Mouse (Mus musculus) midbrain, embryonic 10.5 days (tissue): ENCODE results near the gene Maml1. TPM values are rescaled to one million over a fixed set of nuclear protein-coding genes. Genes with fewer than 3 reads are reported as not detected.
"Not testable (repeated sequence)": the region's sequence is repeated elsewhere in the genome, so short reads cannot be mapped to it uniquely, and the experiment has no call there.

Experiments used
- DNase-seq: peaks from one replicate; pipeline ENCODE4 v3.0.0-alpha.2; 2017; ENCODE audit warnings: low spot score
- H3K27ac ChIP-seq: fragments of 300-500 bp; sonication (generic); replicated peaks from 2 replicates; pipeline ENCODE4 v1.5.1; 2016; ENCODE audit warnings: mild to moderate bottlenecking
- H3K27me3 ChIP-seq: fragments of 300-500 bp; sonication (generic); 2 replicates; pipeline ENCODE4 v1.6.1; 2016; ENCODE audit warnings: low read depth, mild to moderate bottlenecking; ENCODE audit not compliant: poor library complexity, severe bottlenecking
- H3K36me3 ChIP-seq: fragments of 300-500 bp; sonication (generic); 2 replicates; pipeline ENCODE4 v1.6.1; 2016; ENCODE audit warnings: mild to moderate bottlenecking, moderate library complexity
- H3K4me1 ChIP-seq: fragments of 300-500 bp; sonication (generic); 2 replicates; pipeline ENCODE4 v1.6.1; 2016
- H3K4me3 ChIP-seq: fragments of 300-500 bp; sonication (generic); 2 replicates; pipeline ENCODE4 v1.5.1; 2016; ENCODE audit warnings: mild to moderate bottlenecking, moderate library complexity
- H3K9me3 ChIP-seq: fragments of 300-500 bp; sonication (generic); replicated peaks from 2 replicates; pipeline ENCODE4 v1.6.1; 2016; ENCODE audit warnings: mild to moderate bottlenecking
- WGBS: fragments of 180-500 bp; shearing (Covaris S2); methylation state at CpG from one replicate; pipeline ENCODE4 v1.1.7; 2016; 5-methylcytosine and 5-hydroxymethylcytosine counted together
- polyA plus RNA-seq: library from polyadenylated mRNA; unstranded; fragments of >200 nt; fragmentation: Nextera tagmentation; extraction: Ambion mirVana; gene quantifications from 2 replicates; pipeline ENCODE4 v1.2.1, GENCODE M21; 2016

Gene Maml1
- polyA plus RNA-seq, 1 experiment from 2014 or later = 5.6 TPM

DNA sequence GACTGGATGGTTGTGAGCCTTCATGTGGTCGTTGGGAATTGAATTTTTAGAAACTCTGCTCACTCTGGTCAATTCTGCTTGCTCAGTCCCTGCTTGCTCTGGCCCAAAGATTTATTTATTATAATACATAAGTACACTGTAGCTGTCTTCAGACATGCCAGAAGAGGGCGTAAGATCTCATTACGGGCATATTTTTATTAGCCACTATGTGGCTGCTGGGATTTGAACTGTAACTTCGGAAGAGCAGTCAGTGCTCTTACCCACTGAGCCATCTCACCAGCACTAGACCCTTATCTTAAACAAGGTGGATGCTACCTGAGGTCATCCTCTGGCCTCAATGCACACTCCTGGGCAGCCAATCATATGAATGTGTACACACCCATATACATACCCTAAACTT, 27.2 kb upstream of the Maml1 start:
- Histone ChIP-seq H3K36me3 (peaks cover 43% of the 10 kb centered on the region), H3K4me1 (peaks cover 27% of the 10 kb centered on the region)
- not testable (repeated sequence) for H3K4me3 ChIP-seq, H3K9me3 ChIP-seq, H3K27me3 ChIP-seq, H3K27ac ChIP-seq, DNase-seq
- WGBS = 87% methylated on average over 4 of the region's 4 CpGs

DNA sequence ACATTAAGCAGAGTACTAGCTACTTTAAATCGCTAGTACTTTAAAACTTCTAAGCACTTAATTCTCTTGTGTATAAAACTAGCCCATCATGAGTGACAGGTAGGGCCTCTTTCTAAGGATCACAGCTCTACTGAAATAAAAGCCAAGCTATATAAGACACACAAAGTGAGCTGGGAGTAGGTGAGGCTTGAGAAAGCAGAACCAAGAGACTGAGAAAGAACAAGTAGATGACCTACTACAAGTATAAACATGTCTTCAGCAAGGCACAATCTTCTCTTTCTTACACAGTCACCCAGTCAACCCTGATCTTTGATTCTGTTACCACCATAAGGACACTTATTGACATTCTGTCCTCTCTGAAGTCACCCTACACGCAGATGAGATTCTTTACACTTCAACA, 20.7 kb upstream of the Maml1 start:
- Histone ChIP-seq H3K27ac (no peak overlapping the region), H3K36me3 (peaks cover 74% of the 10 kb centered on the region), H3K27me3 (no peaks in the 10 kb centered on the region), H3K4me3 (no peak overlapping the region), H3K4me1 (no peaks in the 10 kb centered on the region), H3K9me3 (no peaks in the 10 kb centered on the region)
- 86% methylated on average over 2 of the region's 2 CpGs for WGBS
- no peak for DNase-seq

DNA sequence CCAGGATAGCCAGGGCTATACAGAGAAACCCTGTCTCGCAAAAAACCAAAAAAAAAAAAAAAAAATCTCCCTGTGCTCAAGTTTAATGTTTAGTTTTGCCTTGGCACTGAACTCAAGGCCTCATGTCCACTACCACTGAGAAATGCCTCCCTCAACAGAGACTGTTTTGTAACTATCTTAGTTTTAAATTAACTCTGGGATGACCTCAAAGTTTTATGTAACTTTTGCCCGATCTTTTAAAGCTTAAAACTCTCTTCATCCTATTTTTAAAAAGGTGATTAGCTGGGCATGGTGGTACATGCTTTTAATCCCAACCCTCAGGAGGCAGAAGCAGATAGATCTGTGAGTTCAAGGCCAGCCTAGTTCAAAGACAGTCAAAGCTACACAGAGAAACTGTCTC, 11.3 kb upstream of the Maml1 start:
- Histone ChIP-seq H3K4me3 (no peak overlapping the region), H3K27ac (no peak overlapping the region), H3K36me3 (peaks cover 100% of the 10 kb centered on the region), H3K9me3 (no peaks in the 10 kb centered on the region), H3K27me3 (no peaks in the 10 kb centered on the region), H3K4me1 (no peaks in the 10 kb centered on the region)
- 95% methylated on average over 2 of the region's 2 CpGs for WGBS
- no peak for DNase-seq

DNA sequence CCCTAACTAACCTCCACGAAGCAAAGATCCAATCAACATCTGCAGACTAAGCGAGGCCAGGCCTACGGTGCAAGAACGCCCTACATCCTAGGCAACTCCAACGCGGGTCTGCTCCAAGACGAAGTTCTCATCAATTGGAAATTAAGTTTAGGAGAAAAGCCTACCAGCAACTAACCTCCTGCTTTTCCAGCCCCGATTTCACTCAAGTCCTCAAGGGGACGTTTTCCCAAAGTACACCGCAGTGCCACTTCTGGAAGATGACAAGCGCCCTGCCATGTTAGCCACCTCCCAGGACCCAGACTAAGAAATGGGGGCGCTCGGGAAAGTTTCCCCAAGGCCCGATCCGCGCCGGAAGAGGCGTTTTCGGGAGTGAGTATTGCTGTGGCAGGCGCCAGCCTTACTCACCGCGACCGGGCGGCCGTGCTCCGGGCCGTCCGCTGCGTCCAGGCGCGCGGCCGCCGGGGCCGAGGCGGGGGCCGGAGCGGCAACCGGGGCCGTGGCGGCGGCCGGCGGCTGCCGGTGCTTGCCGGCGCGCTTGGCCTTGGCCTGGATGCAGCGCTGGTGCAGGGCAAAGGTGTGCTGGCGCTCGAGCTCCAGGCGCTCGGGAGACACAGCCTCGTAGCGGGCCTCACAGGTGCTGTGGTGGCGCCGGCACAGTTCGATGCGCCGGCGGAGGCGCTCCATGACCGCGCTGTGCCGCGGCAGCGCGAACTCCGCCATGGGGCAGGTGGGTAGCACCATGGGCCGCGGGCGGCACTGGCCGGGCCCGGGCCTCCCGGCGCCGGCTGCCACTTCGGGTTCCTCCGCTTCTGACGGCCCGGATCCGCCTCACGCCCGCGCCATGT, 568 bp downstream of the Maml1 start:
- peak overlapping the region; percentile 97 for H3K4me3 ChIP-seq
- no peaks in the 10 kb centered on the region for H3K9me3 ChIP-seq
- peaks cover 67% of the 10 kb centered on the region for H3K36me3 ChIP-seq
- H3K4me1 ChIP-seq = peaks cover 25% of the 10 kb centered on the region
- WGBS = under 1% methylated on average over 84 of the region's 85 CpGs
- DNase-seq = peak; percentile 74
- H3K27me3 ChIP-seq = no peaks in the 10 kb centered on the region
- H3K27ac ChIP-seq = peak overlapping the region; percentile 99

DNA sequence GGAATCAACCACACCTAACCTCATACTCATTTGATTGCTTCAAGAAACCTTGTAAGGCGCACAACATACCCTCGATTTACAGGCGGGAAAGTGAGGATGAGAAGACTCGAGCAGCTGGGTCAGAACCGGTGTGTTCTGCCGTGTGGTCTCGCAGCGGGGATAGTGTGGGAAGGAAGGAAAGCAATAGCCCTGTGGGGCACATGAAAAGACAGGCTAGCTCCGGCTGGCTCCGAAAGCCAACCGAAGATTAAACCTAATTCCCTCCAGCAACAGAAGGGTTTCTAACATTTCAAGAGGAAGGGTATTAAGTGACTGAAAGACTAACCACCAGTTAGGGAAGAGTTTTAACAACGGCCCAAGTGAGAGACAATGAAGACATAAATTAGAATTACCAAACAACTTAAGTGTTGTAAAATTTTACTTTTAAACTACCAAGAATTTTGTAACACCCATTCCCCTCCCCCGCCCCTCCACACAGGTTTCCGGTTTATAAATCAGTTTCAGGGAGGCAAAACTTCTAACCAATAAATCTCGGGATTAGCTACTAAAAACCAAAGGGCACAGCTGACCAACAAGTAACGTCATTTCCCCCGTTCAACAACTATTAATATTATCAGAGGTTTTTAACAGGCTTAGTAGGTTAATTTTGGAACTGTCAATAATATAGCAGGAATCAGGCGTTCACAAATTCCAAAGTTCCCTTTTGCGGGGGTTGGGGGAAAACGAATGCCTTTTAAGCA, 1.5 kb downstream of the Maml1 start:
- H3K36me3 ChIP-seq = peaks cover 67% of the 10 kb centered on the region
- H3K9me3 ChIP-seq = no peaks in the 10 kb centered on the region

DNA sequence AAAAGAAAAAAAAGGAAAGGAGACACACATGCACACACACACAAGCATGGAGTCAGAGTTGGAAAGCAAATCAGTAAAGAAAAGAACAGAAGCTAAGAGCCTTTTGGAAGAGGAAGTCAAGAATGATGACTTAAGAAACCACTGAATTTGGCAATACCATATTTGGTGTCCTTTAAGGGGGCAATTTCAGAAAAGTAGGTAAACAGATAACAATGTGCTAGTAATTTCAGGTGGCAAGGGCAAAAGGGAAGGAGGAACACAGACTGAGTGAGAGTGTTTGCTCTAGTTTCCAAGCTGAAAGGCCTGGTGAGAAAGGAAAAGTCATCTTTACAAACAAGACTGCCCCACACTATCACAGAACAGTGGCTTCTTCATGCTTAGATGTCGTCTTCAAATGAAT, 5.7 kb downstream of the Maml1 start:
- WGBS = 90% methylated on average over 1 of the region's 1 CpGs
- Histone ChIP-seq H3K27me3 (no peaks in the 10 kb centered on the region), H3K9me3 (no peaks in the 10 kb centered on the region), H3K4me3 (no peak overlapping the region), H3K27ac (no peak overlapping the region), H3K4me1 (peaks cover 17% of the 10 kb centered on the region), H3K36me3 (peaks cover 58% of the 10 kb centered on the region)
- no peak for DNase-seq

More for the DNA sequence above, 1.5 kb downstream of the Maml1 start:
- 23% methylated on average over 20 of the region's 20 CpGs for WGBS
- Histone ChIP-seq H3K27ac (peak overlapping the region; percentile 99), H3K4me3 (peak overlapping the region; percentile 97), H3K27me3 (no peaks in the 10 kb centered on the region), H3K4me1 (peaks cover 25% of the 10 kb centered on the region)
- no peak for DNase-seq

DNA sequence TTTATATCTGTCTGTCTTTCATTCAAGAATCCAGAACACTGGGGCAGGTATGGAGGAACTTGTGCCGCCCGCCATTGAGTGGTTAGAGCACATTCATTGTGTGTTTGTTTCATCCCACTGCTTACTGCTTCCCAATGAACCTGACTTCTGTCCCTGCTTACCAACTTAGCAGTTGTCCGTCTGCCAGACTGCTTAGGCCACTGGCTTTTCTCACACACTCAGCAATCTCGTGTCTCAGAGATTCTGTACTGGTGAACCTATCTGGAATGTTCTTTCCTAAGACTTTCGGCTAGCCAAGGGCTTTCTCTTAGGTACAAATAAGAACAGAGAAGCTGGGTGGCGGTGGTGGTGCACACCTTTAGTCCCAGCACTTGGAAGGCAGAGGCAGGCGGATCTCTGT, 6.4 kb downstream of the Maml1 start:
- DNase-seq = no peak
- H3K27ac ChIP-seq = no peak overlapping the region
- H3K4me1 ChIP-seq = peaks cover 16% of the 10 kb centered on the region
- H3K36me3 ChIP-seq = peaks cover 66% of the 10 kb centered on the region
- H3K27me3 ChIP-seq = no peaks in the 10 kb centered on the region
- H3K4me3 ChIP-seq = no peak overlapping the region
- H3K9me3 ChIP-seq = no peaks in the 10 kb centered on the region
- 91% methylated on average over 7 of the region's 7 CpGs for WGBS

DNA sequence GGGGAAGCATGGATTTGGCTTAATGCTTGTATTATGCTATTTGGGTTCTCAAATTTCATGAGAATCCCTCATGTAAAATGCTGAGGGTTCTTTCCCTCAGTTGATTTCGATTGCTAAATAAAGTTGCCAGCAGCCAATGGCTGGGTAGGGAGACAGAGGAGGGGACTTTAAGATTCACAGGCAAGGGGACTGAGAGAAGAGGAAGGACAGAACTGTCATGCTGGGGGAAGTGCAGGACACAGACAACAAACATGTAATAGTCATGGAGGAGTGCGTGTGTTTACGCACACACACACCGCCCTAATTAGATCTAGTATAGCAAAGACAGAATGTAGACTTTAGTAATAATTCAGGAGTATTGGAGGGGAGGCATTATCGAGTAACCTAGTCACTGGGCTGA, 6.8 kb downstream of the Maml1 start:
- Histone ChIP-seq H3K9me3 (no peaks in the 10 kb centered on the region), H3K36me3 (peaks cover 69% of the 10 kb centered on the region), H3K27ac (no peak overlapping the region), H3K27me3 (no peaks in the 10 kb centered on the region), H3K4me1 (peaks cover 12% of the 10 kb centered on the region), H3K4me3 (no peak overlapping the region)
- DNase-seq = no peak
- 95% methylated on average over 5 of the region's 5 CpGs for WGBS

DNA sequence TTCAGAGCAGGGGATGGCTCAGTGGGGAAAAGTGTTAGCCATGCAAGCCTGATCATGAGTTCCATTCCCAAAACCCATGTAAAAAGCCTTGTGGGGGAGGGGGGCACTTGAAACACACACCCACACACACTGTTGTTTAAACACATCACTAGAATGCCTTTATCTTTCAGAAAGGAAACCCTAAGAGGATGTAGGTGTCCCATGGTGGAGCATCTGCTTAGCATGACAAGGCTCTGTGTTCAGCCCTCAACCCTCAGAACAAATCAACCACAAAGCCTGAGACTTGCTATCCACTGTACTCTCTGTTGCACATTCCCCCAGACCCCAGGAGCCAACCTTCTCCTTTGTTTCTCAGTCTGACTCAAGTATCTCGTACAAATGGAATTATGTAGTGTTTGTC, 12.1 kb downstream of the Maml1 start:
- Histone ChIP-seq H3K4me1 (peaks cover 2% of the 10 kb centered on the region; the same call in 1 of the 2 replicates), H3K27ac (no peak overlapping the region), H3K27me3 (no peaks in the 10 kb centered on the region), H3K9me3 (no peaks in the 10 kb centered on the region), H3K4me3 (no peak overlapping the region), H3K36me3 (peaks cover 52% of the 10 kb centered on the region)
- no peak for DNase-seq
- 85% methylated on average over 1 of the region's 1 CpGs for WGBS

DNA sequence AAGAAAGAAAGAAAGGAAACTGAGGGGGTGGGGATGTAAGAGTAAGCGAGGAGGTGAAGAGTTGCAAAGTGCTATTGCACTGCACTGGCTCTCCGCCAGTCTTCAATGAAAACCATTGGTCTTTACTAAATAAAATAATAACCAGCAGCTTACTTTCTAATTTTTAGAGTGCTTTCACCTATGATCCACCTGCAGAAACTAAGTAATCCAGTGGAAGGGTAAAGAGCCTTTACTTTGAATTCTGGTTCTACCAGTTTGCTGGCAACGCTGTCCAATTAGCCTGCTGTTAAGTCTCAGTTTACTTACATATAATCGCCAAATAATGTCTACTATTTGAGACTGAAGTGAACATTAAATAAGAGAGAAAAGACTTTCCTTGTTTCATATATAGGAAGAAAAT, 13.1 kb downstream of the Maml1 start:
- DNase-seq = no peak
- Histone ChIP-seq H3K36me3 (peaks cover 51% of the 10 kb centered on the region), H3K4me3 (no peak overlapping the region), H3K4me1 (peaks cover 2% of the 10 kb centered on the region; the same call in 1 of the 2 replicates), H3K27ac (no peak overlapping the region), H3K9me3 (no peaks in the 10 kb centered on the region), H3K27me3 (no peaks in the 10 kb centered on the region)
- 94% methylated on average over 4 of the region's 4 CpGs for WGBS

DNA sequence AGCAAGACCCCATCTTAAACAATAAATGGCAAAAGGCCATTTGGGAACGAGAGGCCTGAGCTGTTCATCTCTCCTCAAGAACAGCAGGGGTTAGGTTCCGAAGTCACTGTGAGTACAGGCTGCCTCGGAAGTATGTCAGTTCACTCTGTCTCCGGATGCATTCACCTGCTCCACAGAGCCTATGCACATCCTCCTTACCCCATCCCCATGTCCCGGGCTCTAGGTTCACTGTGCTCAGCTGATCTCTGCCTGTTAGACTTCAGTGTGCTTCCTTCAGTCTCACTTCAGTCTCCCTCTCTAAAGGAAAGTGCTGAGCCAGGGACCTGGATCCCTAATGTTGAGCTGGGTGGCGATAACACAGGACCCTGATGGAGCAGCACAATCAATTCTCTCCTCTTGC, 14.4 kb downstream of the Maml1 start:
- DNase-seq = no peak
- Histone ChIP-seq H3K4me3 (no peak overlapping the region), H3K9me3 (no peaks in the 10 kb centered on the region), H3K4me1 (peaks cover 2% of the 10 kb centered on the region; the same call in 1 of the 2 replicates), H3K36me3 (peaks cover 45% of the 10 kb centered on the region), H3K27me3 (no peaks in the 10 kb centered on the region), H3K27ac (no peak overlapping the region)
- 93% methylated on average over 6 of the region's 6 CpGs for WGBS

DNA sequence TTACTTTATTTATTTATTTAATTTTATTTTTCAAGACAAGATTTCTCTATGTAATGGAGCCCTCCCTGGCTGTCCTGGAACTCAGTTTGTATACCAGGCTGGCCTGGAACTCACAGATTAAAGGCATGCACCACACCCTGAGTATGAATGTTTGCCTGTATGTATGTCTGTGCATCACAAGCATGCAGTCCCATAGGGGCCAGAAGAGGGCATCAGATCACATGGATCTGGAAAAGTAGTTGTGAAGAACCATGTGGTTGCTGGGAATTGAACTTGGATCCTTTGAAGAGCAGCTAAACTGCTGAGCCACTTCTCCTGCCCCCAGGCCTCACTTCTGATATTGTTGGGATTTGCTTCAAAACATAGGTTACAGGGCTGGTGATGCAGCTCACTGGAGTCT, 15.1 kb downstream of the Maml1 start:
- Histone ChIP-seq H3K27me3 (no peaks in the 10 kb centered on the region), H3K4me1 (peaks cover 2% of the 10 kb centered on the region; the same call in 1 of the 2 replicates), H3K36me3 (peaks cover 44% of the 10 kb centered on the region), H3K4me3 (no peak overlapping the region), H3K27ac (no peak overlapping the region), H3K9me3 (no peaks in the 10 kb centered on the region)
- no peak for DNase-seq

DNA sequence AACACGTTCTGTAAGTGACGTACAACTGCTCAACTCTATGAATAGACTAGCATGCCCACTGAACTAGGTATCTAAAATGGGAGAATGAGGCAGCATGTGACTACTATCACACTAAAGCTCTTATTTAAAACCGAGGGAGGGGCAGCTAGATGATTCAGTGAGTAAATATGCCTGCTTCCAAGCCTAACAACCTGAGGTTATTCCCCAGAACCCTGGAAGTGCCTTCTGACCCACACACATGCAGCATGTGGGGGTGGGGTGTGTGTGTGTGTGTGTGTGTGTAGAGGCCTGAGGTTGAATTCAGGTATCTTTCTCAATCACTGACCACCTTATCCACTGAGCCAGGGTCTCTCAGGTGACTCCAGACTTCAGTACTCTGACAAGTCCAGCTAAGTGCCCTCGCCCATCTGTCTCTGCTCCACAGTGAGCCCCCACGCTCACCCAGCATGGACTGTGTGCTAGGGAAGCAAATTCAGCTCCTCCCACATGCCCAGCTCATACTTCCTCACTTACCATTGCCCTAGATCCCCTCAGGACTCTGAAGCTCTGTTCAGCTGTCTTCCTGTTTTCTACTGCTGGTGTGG, 16.5 kb downstream of the Maml1 start:
- H3K4me1 ChIP-seq = peaks cover 2% of the 10 kb centered on the region; the same call in 1 of the 2 replicates
- peaks cover 37% of the 10 kb centered on the region for H3K36me3 ChIP-seq

More for the DNA sequence above, 16.5 kb downstream of the Maml1 start:
- no peak overlapping the region for H3K27ac ChIP-seq
- H3K27me3 ChIP-seq = no peaks in the 10 kb centered on the region
- 91% methylated on average over 5 of the region's 5 CpGs for WGBS
- H3K4me3 ChIP-seq = no peak overlapping the region
- no peaks in the 10 kb centered on the region for H3K9me3 ChIP-seq
- DNase-seq = no peak
